Mouse (Mus musculus) liver, adult 2 months (tissue): ENCODE results near the gene Wdr20.

Source experiments
- CTCF ChIP-seq: fragments of 200-500 bp; IDR thresholded peaks from 2 replicates; pipeline ENCODE4 v1.5.1; 2011; ENCODE audit warnings: low read depth, low read length, control low read depth
- POLR2A ChIP-seq: fragments of 200-500 bp; IDR thresholded peaks from 2 replicates; pipeline ENCODE4 v1.6.1; 2011; ENCODE audit warnings: low read length, control low read depth; ENCODE audit not compliant: insufficient read depth; ENCODE audit errors: extremely low read depth

DNA sequence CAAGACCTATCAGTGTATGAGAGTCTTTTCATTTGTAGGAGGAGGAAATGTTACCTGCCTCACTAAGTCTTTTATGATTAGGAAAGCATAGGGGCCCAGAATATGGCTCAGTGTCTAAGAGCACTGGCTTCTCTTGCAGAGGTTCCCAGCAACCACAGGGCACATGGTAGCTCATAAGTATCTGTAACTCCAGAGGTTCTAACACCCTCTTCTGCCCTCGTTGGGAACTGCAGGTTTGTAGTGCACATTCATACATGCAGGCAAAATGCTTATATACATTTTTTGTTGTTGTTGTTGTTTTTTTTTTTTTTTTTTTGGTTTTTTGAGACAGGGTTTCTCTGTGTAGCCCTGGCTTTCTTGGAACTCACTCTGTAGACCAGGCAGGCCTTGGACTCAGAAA, 11.3 kb upstream of the Wdr20 start:
- TF ChIP-seq CTCF (no peak), POLR2A (no peak)
